ENCODE assay signal across 23 mouse cellular contexts in genomic region chr11:60235351-60235750, GRCm38 (mm10). TPM values are rescaled to one million over a fixed set of nuclear protein-coding genes. Genes with fewer than 3 reads are reported as not detected.
A peak's percentile ranks its signal among the peaks of the same experiment; 100 is the strongest.
DNase-seq lines count a peak whose midpoint lies in the region; ATAC-seq and TF ChIP-seq lines count a peak whose summit lies in the region.
"Had no signal": no experiment of that assay in that cellular context is flagged by ENCODE, and none has a peak within 500 bp of the region (broad histone marks: within the 10 kb centered on the region; RNA-seq: fewer than 3 reads in every experiment).

No protein-coding gene starts in this region.

- peak overlapping the region; percentile 66; the same call in 1 of the 2 replicates for H3K27ac ChIP-seq in thymus, adult 2 months (ENCODE audit: control insufficient read depth, insufficient read depth, low read length)
- no peak overlapping the region for H3K27ac ChIP-seq in midbrain, embryonic 13.5 days
- H3K27ac ChIP-seq: forebrain, embryonic 10.5 days; forebrain, embryonic 13.5 days; heart, adult 2 months; heart, embryonic 10.5 days; heart, embryonic 13.5 days; hindbrain, embryonic 14.5 days; hindbrain, postnatal 0 days had no signal

- WGBS in thymus, adult 2 months, result 24% methylated on average over 5 of the region's 5 CpGs
- 89% methylated on average over 5 of the region's 5 CpGs for WGBS in midbrain, embryonic 13.5 days

- H3K27me3 ChIP-seq in thymus, adult 2 months (ENCODE audit: control insufficient read depth, insufficient read depth, low read length), result no peaks in the 10 kb centered on the region
- H3K27me3 ChIP-seq in midbrain, embryonic 13.5 days, result no peaks in the 10 kb centered on the region
- H3K27me3 ChIP-seq: forebrain, embryonic 13.5 days; heart, embryonic 13.5 days had no signal

- no peak for ATAC-seq in midbrain, embryonic 13.5 days
- ATAC-seq: CD4-positive, CD25-positive, alpha-beta regulatory T cell, adult 4 months; forebrain, embryonic 13.5 days; forebrain, embryonic 16.5 days; hindbrain, postnatal 0 days had no signal

- peak; percentile 30; the same call in 1 of the 2 replicates for TF ChIP-seq CTCF in thymus, adult 2 months (IDR thresholded peaks at IDR 0.05; ENCODE audit: borderline replicate concordance, control insufficient read depth, extremely low read depth, insufficient read depth, low read length, poor library complexity)

- peaks cover 61% of the 10 kb centered on the region for H3K4me1 ChIP-seq in thymus, adult 2 months (replicated peaks; ENCODE audit: control insufficient read depth, insufficient read depth, low read length)
- peaks cover 23% of the 10 kb centered on the region for H3K4me1 ChIP-seq in midbrain, embryonic 13.5 days (replicated peaks)

- DNase-seq in thymus, adult 2 months, result peak; percentile 77
- DNase-seq in thymus, postnatal 10 days (ENCODE audit: low spot score in 2 of 2), result peak; percentile 76 to 85
- peak; percentile 68 to 85 for DNase-seq in thymus, postnatal 36 days
- no peak for DNase-seq in gastrocnemius, postnatal 10 days
- no peak for DNase-seq in adrenal gland, postnatal 14 days
- DNase-seq: adrenal gland, adult 2 months; adrenal gland, postnatal 25 days; cerebellum, adult 18-20 months; cerebellum, adult 9-10 months; cerebellum, postnatal 14 days; gastrocnemius, postnatal 36 days; heart, adult 2 months; heart, postnatal 14 days; heart, postnatal 4 days had no signal

- H3K9me3 ChIP-seq in midbrain, embryonic 13.5 days, result no peaks in the 10 kb centered on the region
- H3K9me3 ChIP-seq: forebrain, embryonic 10.5 days; forebrain, embryonic 13.5 days; heart, embryonic 10.5 days; heart, embryonic 13.5 days had no signal

- H3K4me3 ChIP-seq in thymus, adult 2 months (ENCODE audit: control insufficient read depth, insufficient read depth, low read length), result no peak overlapping the region
- no peak overlapping the region for H3K4me3 ChIP-seq in midbrain, embryonic 13.5 days (replicated peaks)
- H3K4me3 ChIP-seq: forebrain, embryonic 10.5 days; forebrain, embryonic 13.5 days; heart, adult 2 months; heart, embryonic 10.5 days; heart, embryonic 13.5 days had no signal

- no peak for TF ChIP-seq POLR2A in thymus, adult 2 months (IDR thresholded peaks at IDR 0.05; ENCODE audit: control insufficient read depth, extremely low read depth, insufficient read depth, low read length, poor library complexity)

- H3K9ac ChIP-seq in midbrain, embryonic 13.5 days (replicated peaks), result no peak overlapping the region
- H3K9ac ChIP-seq: forebrain, embryonic 13.5 days; heart, embryonic 13.5 days; hindbrain, embryonic 14.5 days had no signal

- H3K36me3 ChIP-seq in thymus, adult 2 months (ENCODE audit: control insufficient read depth, insufficient read depth, low read length), result no peaks in the 10 kb centered on the region
- peaks cover 30% of the 10 kb centered on the region for H3K36me3 ChIP-seq in midbrain, embryonic 13.5 days

- no peak overlapping the region for H3K4me2 ChIP-seq in midbrain, embryonic 13.5 days (replicated peaks)
- H3K4me2 ChIP-seq: forebrain, embryonic 13.5 days; heart, embryonic 13.5 days; hindbrain, embryonic 14.5 days had no signal

RNA-seq across cellular contexts. Expression of gene Srebf1, which starts 13.0 kb away (rescaled TPM):
- 466 and 519 TPM in 2 replicates for polyA plus RNA-seq in thymus, adult 2 months (2012; rRNA removed)
- 38.5 and 46.0 TPM in 2 replicates for polyA plus RNA-seq in midbrain, embryonic 13.5 days (2015; fragmentation: Nextera tagmentation; extraction: Ambion mirVana)
- total RNA-seq in gastrocnemius, postnatal 10 days (2021), result 10 to 100 TPM; 24.2 to 29.1 TPM
- total RNA-seq in adrenal gland, postnatal 14 days (2021), result 102 and 130 TPM in 2 replicates

Comparison
In these comparisons a context has a peak if more than half of its experiments do, and no peak if none do; other contexts are left out.
1. DNase-seq: peak in thymus, adult 2 months (single experiment), thymus, postnatal 10 days (2 of 2) and thymus, postnatal 36 days (2 of 2); none in gastrocnemius, postnatal 10 days (single experiment) and adrenal gland, postnatal 14 days (single experiment).